Mouse (Mus musculus) embryonic facial prominence, embryonic 15.5 days (tissue): ENCODE results near the gene Atp9a. TPM values are rescaled to one million over a fixed set of nuclear protein-coding genes. Genes with fewer than 3 reads are reported as not detected.

Source experiments
- ATAC-seq: fragments of 200-750 bp; cut with Nextera tagmentation; 2 replicates; pipeline ENCODE4 v1.8.0; 2017; ENCODE audit warnings: low read depth, moderate TSS enrichment; ENCODE audit not compliant: insufficient number of reproducible peaks, low FRiP score, low TSS enrichment
- H3K27ac ChIP-seq: fragments of 300-500 bp; sonication (generic); replicated peaks from 2 replicates; pipeline ENCODE4 v1.5.1; 2015; ENCODE audit warnings: mild to moderate bottlenecking, inconsistent platforms
- H3K27me3 ChIP-seq: fragments of 300-500 bp; sonication (generic); 2 replicates; pipeline ENCODE4 v1.6.1; 2015; ENCODE audit warnings: inconsistent platforms
- H3K36me3 ChIP-seq: fragments of 300-500 bp; sonication (generic); 2 replicates; pipeline ENCODE4 v1.6.1; 2015; ENCODE audit warnings: mild to moderate bottlenecking, inconsistent platforms
- H3K4me1 ChIP-seq: fragments of 300-500 bp; sonication (generic); 2 replicates; pipeline ENCODE4 v1.6.1; 2015; ENCODE audit warnings: inconsistent platforms
- H3K4me2 ChIP-seq: fragments of 300-500 bp; sonication (generic); replicated peaks from 2 replicates; pipeline ENCODE4 v1.6.1; 2015; ENCODE audit warnings: mild to moderate bottlenecking, inconsistent platforms
- H3K4me3 ChIP-seq: fragments of 300-500 bp; sonication (generic); replicated peaks from 2 replicates; pipeline ENCODE4 v1.5.1; 2015; ENCODE audit warnings: mild to moderate bottlenecking, inconsistent platforms
- H3K9ac ChIP-seq: fragments of 300-500 bp; sonication (generic); 2 replicates; pipeline ENCODE4 v1.6.1; 2015; ENCODE audit warnings: inconsistent platforms
- H3K9me3 ChIP-seq: fragments of 300-500 bp; sonication (generic); replicated peaks from 2 replicates; pipeline ENCODE4 v1.6.1; 2016; ENCODE audit warnings: inconsistent platforms
- WGBS: fragments of 180-500 bp; shearing (Covaris S2); methylation state at CpG from one replicate; pipeline ENCODE4 v1.1.7; 2015; 5-methylcytosine and 5-hydroxymethylcytosine counted together
- polyA plus RNA-seq: library from polyadenylated mRNA; unstranded; fragments of >200 nt; fragmentation: Nextera tagmentation; extraction: Ambion mirVana; gene quantifications from 2 replicates; pipeline ENCODE4 v1.2.1, GENCODE M21; 2015

Gene Atp9a
- polyA plus RNA-seq, 1 experiment from 2014 or later, result 28.6 TPM

DNA sequence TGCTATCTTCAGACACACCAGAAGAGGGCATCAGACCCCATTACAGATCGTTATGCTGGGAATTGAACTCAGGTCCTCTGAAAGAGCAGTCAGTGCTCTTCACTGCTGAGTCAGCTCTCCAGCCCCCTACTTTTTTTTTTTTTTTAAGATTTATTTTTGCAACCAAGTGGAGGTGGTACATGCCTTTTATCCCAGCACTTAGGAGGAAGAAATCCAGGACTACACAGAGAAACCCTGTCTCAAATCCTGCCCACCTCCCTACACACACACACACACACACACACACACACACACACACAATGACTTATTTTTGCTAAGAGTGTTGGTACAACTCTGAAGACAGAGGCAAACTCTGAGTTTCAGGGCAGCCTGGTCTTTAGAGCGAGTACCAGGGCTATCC is 59.5 kb downstream of the Atp9a start:
- ATAC-seq, result no peak
- no peak overlapping the region for H3K27ac ChIP-seq
- H3K4me2 ChIP-seq, result no peak overlapping the region
- no peaks in the 10 kb centered on the region for H3K27me3 ChIP-seq
- 90% methylated on average over 2 of the region's 2 CpGs for WGBS
- H3K9ac ChIP-seq, result no peak overlapping the region
- no peak overlapping the region for H3K4me3 ChIP-seq
- H3K9me3 ChIP-seq, result no peaks in the 10 kb centered on the region
- H3K4me1 ChIP-seq, result no peaks in the 10 kb centered on the region
- peaks cover 44% of the 10 kb centered on the region for H3K36me3 ChIP-seq

DNA sequence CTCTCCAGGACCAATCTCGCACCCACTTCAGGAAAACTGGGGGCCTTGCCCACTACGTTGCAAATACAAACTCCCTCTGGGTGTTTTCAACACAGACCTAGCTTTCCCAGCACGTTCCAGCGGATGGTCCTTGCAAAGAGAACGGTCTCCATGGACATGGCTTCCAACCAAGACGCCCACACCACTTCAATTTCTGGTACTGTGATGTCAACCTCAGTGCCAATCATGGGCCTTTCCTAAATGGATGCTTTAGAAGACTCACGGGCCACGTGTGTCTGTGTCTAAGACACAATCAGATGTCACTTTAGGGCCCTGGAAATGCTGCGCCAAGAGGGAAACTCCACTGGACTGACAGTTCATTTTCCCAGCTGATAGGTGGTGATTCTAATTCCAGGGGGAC is 60.7 kb downstream of the Atp9a start:
- no peak overlapping the region for H3K4me2 ChIP-seq
- H3K4me1 ChIP-seq, result no peaks in the 10 kb centered on the region
- no peak overlapping the region for H3K27ac ChIP-seq
- no peak overlapping the region for H3K9ac ChIP-seq
- ATAC-seq, result no peak
- peaks cover 33% of the 10 kb centered on the region for H3K36me3 ChIP-seq
- H3K9me3 ChIP-seq, result no peaks in the 10 kb centered on the region
- no peak overlapping the region for H3K4me3 ChIP-seq
- H3K27me3 ChIP-seq, result no peaks in the 10 kb centered on the region
- 90% methylated on average over 9 of the region's 9 CpGs for whole genome bisulfite sequencing

DNA sequence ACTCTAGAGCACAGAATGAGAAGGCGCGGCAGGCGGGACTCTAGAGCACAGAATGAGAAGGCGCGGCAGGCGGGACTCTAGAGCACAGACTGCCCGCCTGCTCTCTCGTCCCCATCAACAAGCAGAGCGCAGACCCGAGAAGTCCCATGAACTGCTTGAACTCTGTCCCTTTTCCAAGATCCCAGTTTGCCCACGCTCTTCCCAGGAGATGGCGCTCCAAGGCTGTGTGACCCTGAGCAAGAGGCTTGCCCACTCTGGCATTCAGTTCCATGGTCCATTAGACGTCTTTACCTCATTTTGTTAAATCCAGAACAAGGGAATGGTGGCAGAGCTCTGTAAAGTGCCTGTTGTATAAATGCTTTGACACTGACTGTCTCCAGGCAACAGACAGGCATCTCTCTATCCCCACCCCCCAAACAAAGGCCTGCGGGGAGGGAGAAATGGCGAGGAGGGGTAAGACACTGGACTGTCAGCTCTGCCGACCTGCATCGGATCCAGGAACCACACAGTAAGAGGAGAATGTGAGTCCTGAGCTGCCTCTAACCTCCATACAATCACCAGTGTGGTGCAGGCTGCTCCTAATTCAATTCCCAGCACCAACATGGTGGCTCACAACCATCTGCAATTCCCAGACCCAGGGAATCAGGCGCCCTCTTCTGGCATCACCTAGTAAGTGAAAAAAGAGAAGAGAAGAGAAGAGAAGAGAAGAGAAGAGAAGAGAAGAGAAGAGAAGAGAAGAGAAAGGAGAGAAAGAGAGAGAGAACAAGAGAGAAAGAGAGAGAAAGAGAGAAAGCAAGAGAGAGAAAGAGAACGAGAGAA is 62.6 kb downstream of the Atp9a start:
- Histone ChIP-seq H3K9me3 (no peaks in the 10 kb centered on the region), H3K4me2 (no peak overlapping the region), H3K36me3 (peaks cover 41% of the 10 kb centered on the region), H3K27ac (no peak overlapping the region), H3K9ac (no peak overlapping the region), H3K4me1 (no peaks in the 10 kb centered on the region), H3K4me3 (no peak overlapping the region), H3K27me3 (no peaks in the 10 kb centered on the region)
- no peak for ATAC-seq
- WGBS, result 64% methylated on average over 19 of the region's 19 CpGs

DNA sequence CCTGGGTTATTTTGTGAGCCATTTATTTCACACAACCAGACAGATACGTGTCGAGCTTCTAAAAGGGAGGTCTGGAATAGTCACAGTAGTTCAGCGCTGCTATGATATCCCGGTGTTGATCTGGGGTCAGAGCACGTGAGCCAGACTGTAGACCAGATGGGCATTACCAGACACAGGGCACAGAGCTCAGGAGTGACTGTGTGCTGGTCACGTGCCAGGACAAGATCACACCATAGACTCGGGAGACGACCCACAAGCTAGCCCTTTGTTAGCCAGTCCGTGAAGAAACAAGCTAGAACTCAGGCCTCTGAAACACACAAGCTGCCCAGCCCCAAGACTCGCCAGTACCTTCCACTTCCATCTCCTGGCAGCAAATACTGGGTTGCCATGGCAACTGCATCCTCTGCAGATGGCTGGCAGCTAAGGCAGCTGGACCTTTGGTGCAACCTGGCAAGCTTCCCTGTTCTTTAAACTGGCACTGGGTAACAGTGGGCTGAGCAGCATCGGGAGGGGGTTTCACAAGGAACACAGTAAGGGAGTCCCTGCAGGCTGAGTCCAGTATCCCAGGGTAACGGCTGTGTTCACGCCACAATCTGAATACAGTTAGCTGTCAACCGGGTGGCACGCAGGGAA is 63.4 kb downstream of the Atp9a start:
- H3K36me3 ChIP-seq, result peaks cover 48% of the 10 kb centered on the region
- H3K4me3 ChIP-seq, result no peak overlapping the region
- no peak overlapping the region for H3K9ac ChIP-seq
- 81% methylated on average over 15 of the region's 15 CpGs for WGBS
- no peak overlapping the region for H3K27ac ChIP-seq
- H3K4me2 ChIP-seq, result no peak overlapping the region
- no peak for ATAC-seq
- no peaks in the 10 kb centered on the region for H3K9me3 ChIP-seq
- H3K4me1 ChIP-seq, result no peaks in the 10 kb centered on the region
- H3K27me3 ChIP-seq, result no peaks in the 10 kb centered on the region

DNA sequence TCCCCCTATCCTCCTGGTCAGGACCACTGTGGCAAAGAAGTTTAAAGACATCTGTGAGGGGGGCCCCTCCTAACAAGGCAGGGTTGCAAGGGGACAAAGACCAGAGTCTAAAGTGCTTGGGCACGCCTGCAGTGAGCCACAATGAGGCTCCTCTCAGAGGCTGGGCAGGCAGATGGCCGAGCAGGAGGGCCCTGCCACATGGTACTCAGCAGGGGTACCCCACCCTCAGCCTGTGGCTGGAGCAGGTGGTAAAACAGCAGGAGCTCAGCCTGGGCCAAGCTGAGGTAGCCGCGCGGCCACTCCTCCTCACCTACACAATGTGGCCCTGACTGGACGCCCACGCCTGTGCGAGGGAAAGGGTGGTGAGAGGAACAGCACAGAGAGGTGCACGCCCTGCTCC is 64.6 kb downstream of the Atp9a start:
- peak; percentile 49; the same call in 1 of the 2 replicates for ATAC-seq
- WGBS, result 67% methylated on average over 9 of the region's 9 CpGs
- Histone ChIP-seq H3K27ac (no peak overlapping the region), H3K4me1 (no peaks in the 10 kb centered on the region), H3K4me3 (no peak overlapping the region), H3K36me3 (peaks cover 59% of the 10 kb centered on the region), H3K9ac (no peak overlapping the region), H3K27me3 (no peaks in the 10 kb centered on the region), H3K9me3 (no peaks in the 10 kb centered on the region), H3K4me2 (no peak overlapping the region)

DNA sequence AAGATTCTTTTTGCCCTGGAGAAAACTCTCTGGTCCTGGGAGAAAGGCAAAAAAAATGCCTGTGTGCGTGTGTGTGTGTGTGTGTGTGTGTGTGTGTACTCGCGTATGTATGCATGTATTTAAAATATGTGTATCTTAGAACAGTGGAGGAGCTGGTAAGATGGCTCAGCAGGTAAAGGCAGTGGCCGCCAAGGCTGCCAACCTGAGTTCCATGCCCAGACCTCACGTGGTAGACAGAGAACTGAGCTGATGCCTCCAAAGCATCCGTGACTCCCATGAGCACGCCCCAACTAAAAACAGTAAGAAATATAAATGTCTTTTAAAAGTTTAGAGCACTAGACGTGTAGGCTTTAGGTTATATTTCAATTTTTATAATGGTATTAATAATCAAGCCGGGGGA is 70.5 kb downstream of the Atp9a start:
- H3K9ac ChIP-seq, result no peak overlapping the region
- no peaks in the 10 kb centered on the region for H3K27me3 ChIP-seq
- peaks cover 6% of the 10 kb centered on the region; the same call in 1 of the 2 replicates for H3K4me1 ChIP-seq
- H3K9me3 ChIP-seq, result no peaks in the 10 kb centered on the region
- H3K27ac ChIP-seq, result no peak overlapping the region
- no peak overlapping the region for H3K4me2 ChIP-seq
- no peak overlapping the region for H3K4me3 ChIP-seq
- ATAC-seq, result no peak
- peaks cover 38% of the 10 kb centered on the region for H3K36me3 ChIP-seq
- 90% methylated on average over 9 of the region's 9 CpGs for WGBS

DNA sequence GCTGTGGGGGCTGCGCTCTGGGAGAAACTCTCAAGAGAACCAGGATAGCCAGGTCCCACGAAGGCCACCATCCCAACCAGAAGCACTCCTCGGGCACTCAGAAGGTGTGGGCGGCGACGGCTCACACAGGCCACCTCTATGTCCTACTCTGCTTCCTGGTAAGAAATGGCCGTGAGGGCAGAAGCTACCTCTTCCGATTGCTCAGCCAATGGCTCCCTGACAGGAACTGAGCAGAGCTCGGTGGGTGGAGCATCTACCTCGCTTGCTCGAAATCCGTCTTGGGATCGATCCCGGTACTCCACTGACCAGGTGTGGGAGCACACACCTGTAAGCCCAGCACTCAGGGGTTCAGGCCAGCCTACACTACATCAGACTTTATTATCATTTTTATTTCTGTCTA is 72.0 kb downstream of the Atp9a start:
- Histone ChIP-seq H3K27me3 (no peaks in the 10 kb centered on the region), H3K4me3 (no peak overlapping the region), H3K9me3 (no peaks in the 10 kb centered on the region), H3K4me1 (peaks cover 6% of the 10 kb centered on the region; the same call in 1 of the 2 replicates), H3K27ac (no peak overlapping the region), H3K9ac (no peak overlapping the region), H3K4me2 (no peak overlapping the region), H3K36me3 (peaks cover 37% of the 10 kb centered on the region)
- WGBS, result 82% methylated on average over 14 of the region's 14 CpGs
- ATAC-seq, result no peak

DNA sequence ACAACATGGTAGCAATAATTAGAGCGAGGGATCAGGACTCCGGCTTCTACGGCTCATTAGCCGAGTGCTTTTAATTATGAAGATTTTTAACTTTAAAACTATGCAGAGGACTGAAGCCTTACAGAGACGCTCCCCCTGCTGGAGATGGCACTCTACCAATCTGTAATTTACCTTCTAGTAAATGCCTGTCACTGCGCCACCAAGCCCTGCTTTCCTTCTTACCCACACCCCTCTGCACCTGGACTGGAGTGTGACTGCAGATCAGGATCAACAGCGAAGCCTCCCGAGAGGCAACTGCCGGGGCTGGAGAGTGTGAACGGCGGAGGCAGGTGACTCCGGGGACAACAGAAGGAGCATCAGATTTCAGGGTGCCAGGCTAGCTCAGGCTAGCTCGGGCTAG is 72.4 kb downstream of the Atp9a start:
- no peak overlapping the region for H3K27ac ChIP-seq
- no peak for ATAC-seq
- H3K4me2 ChIP-seq, result no peak overlapping the region
- no peaks in the 10 kb centered on the region for H3K27me3 ChIP-seq
- WGBS, result 40% methylated on average over 13 of the region's 13 CpGs
- H3K9ac ChIP-seq, result no peak overlapping the region
- peaks cover 32% of the 10 kb centered on the region for H3K36me3 ChIP-seq
- peaks cover 6% of the 10 kb centered on the region; the same call in 1 of the 2 replicates for H3K4me1 ChIP-seq
- no peaks in the 10 kb centered on the region for H3K9me3 ChIP-seq
- H3K4me3 ChIP-seq, result no peak overlapping the region

DNA sequence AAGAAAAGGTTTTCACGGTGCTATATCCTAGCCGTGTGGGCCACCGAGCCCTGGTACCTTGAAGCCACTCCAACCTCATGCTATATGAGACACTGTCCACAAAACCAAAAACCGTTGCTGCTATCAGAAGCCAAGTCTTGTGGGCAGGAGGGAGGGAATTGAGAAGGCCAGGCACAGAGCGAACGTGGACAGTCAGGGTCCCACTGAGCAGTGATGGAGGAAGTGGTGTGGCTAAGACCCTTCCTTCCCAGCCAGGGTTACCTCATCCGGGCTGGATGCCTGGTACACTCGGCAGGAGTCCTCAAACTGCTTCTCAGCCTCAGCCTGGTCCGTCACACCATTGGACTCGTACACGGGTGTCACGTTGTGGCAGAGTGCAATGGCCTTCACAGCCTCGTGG is 74.5 kb downstream of the Atp9a start:
- no peak overlapping the region for H3K9ac ChIP-seq
- no peak overlapping the region for H3K4me2 ChIP-seq
- no peaks in the 10 kb centered on the region for H3K27me3 ChIP-seq
- no peak overlapping the region for H3K4me3 ChIP-seq
- no peaks in the 10 kb centered on the region for H3K9me3 ChIP-seq
- peaks cover 13% of the 10 kb centered on the region for H3K36me3 ChIP-seq
- no peak for ATAC-seq
- peaks cover 6% of the 10 kb centered on the region; the same call in 1 of the 2 replicates for H3K4me1 ChIP-seq
- H3K27ac ChIP-seq, result no peak overlapping the region
- WGBS, result 89% methylated on average over 13 of the region's 13 CpGs

DNA sequence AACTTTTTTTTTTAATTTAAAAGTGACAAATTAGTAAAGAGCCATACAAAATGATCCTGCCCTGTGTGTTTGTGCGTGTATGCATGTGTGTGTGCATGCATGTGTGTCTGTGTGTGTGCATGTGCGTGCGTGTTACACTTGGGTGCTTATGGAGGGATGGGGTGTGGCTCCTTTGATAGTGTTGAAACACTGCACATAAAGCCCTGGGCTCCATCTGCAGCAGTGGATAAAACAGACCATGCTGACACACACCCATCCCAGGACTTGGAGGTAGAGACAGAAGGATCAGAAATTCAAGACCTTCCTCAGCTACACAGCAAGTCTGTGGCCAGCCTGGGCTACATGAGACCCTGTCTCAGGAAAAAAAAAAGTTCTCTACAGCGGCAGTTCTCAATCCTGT is 76.5 kb downstream of the Atp9a start:
- no peaks in the 10 kb centered on the region for H3K9me3 ChIP-seq
- no peak overlapping the region for H3K27ac ChIP-seq
- 85% methylated on average over 4 of the region's 4 CpGs for WGBS
- H3K36me3 ChIP-seq, result 0 out of 2 replicates have a peak, but pooled peaks cover 5% of the 10 kb centered on the region
- no peak for ATAC-seq
- no peak overlapping the region for H3K4me3 ChIP-seq
- H3K4me1 ChIP-seq, result peaks cover 6% of the 10 kb centered on the region; the same call in 1 of the 2 replicates
- no peak overlapping the region for H3K9ac ChIP-seq
- no peaks in the 10 kb centered on the region for H3K27me3 ChIP-seq
- no peak overlapping the region for H3K4me2 ChIP-seq

DNA sequence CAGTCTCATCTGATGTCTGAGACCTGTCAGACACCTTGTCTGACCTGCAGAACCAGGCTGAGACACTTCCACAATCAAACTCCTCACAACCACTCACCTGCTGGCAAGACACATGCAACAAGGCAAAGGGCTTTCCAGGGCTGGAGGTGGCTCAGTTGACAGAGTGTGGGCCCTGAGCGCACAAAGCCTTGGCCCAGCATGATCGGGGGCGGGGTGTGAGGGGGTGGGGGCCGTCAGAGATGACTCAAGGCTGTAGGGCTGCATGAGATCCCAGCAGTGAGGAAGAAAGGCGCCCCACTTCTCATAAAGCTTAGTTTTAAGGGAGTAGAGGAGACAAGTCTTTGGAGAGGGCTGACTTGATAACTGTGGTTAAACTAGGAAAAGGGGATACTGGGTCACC is 78.5 kb downstream of the Atp9a start:
- WGBS, result 64% methylated on average over 5 of the region's 5 CpGs

More for the DNA sequence above, 78.5 kb downstream of the Atp9a start:
- H3K36me3 ChIP-seq, result peaks cover 8% of the 10 kb centered on the region; the same call in 1 of the 2 replicates
- no peak overlapping the region for H3K27ac ChIP-seq
- no peak for ATAC-seq
- H3K9ac ChIP-seq, result no peak overlapping the region
- H3K27me3 ChIP-seq, result no peaks in the 10 kb centered on the region
- H3K4me1 ChIP-seq, result no peaks in the 10 kb centered on the region
- no peak overlapping the region for H3K4me3 ChIP-seq
- no peaks in the 10 kb centered on the region for H3K9me3 ChIP-seq
- no peak overlapping the region for H3K4me2 ChIP-seq
